Mouse (Mus musculus): Measurements from ENCODE around the gene Klf11. TPM values are rescaled to one million over a fixed set of nuclear protein-coding genes. Genes with fewer than 3 reads are reported as not detected.

The Klf11 gene
- polyA plus RNA-seq (2014; fragmentation: Nextera tagmentation; extraction: Ambion mirVana) = 15.8 and 17.0 TPM in 2 replicates

GRCm38 (mm10) chr12:24651063-24651557 is at the start of gene Klf11:
Gene Klf11, plus strand, starts transcription at chr12:24651274.
- ATAC-seq (ENCODE audit: low FRiP score) = peak; percentile 94
- DNase-seq (ENCODE audit: low spot score, missing footprints) = peak; percentile 100
- Histone ChIP-seq H3K4me1 (ENCODE audit: control insufficient read depth, insufficient read depth, low read length) (peaks cover 16% of the 10 kb centered on the region), H3K4me2 (peak within 1 kb of the TSS; percentile 60), H3K9me3 (ENCODE audit: control insufficient read depth, low read length) (no peaks in the 10 kb centered on the region), H3K9ac (ENCODE audit: low read length) (peak within 1 kb of the TSS; percentile 89), H3K27me3 (ENCODE audit: control insufficient read depth, insufficient read depth, low read length) (peaks cover 2% of the 10 kb centered on the region; the same call in 1 of the 2 replicates), H3K27ac (ENCODE audit: low read depth, low read length) (peak within 1 kb of the TSS; percentile 84), H3K36me3 (ENCODE audit: control insufficient read depth, insufficient read depth, low read length) (peaks cover 6% of the 10 kb centered on the region), H3K4me3 (ENCODE audit: low read depth, low read length) (peak within 1 kb of the TSS; percentile 83)
- WGBS = under 1% methylated on average over 53 of the region's 68 CpGs

- no peak overlapping the region for H3K9ac ChIP-seq (ENCODE audit: low read length)
- WGBS = 39% methylated on average over 2 of the region's 2 CpGs
Observed at GRCm38 (mm10) chr12:24603266-24603665, 47.8 kb upstream of the Klf11 start.

GRCm38 (mm10) chr12:24606166-24606565 is 44.9 kb upstream of the Klf11 start:
- no peak overlapping the region for H3K4me3 ChIP-seq (ENCODE audit: low read depth, low read length)
- no peak overlapping the region for H3K4me2 ChIP-seq
- no peak overlapping the region for H3K27ac ChIP-seq (ENCODE audit: low read depth, low read length)
- no peaks in the 10 kb centered on the region for H3K9me3 ChIP-seq (ENCODE audit: control insufficient read depth, low read length)
- no peaks in the 10 kb centered on the region for H3K36me3 ChIP-seq (ENCODE audit: control insufficient read depth, insufficient read depth, low read length)
- no peaks in the 10 kb centered on the region for H3K4me1 ChIP-seq (ENCODE audit: control insufficient read depth, insufficient read depth, low read length)
- no peaks in the 10 kb centered on the region for H3K27me3 ChIP-seq (ENCODE audit: control insufficient read depth, insufficient read depth, low read length)
- WGBS = 64% methylated on average over 10 of the region's 10 CpGs
- DNase-seq (ENCODE audit: low spot score, missing footprints) = no peak
- ATAC-seq (ENCODE audit: low FRiP score) = no peak
- no peak overlapping the region for H3K9ac ChIP-seq (ENCODE audit: low read length)

More at GRCm38 (mm10) chr12:24603266-24603665, 47.8 kb upstream of the Klf11 start:
- no peak overlapping the region for H3K4me2 ChIP-seq
- no peaks in the 10 kb centered on the region for H3K27me3 ChIP-seq (ENCODE audit: control insufficient read depth, insufficient read depth, low read length)
- peak; percentile 68; the same call in 1 of the 2 replicates for ATAC-seq (ENCODE audit: low FRiP score)
- peak; percentile 90 for DNase-seq (ENCODE audit: low spot score, missing footprints)
- no peak overlapping the region for H3K27ac ChIP-seq (ENCODE audit: low read depth, low read length)
- H3K36me3 ChIP-seq (ENCODE audit: control insufficient read depth, insufficient read depth, low read length) = no peaks in the 10 kb centered on the region
- H3K4me3 ChIP-seq (ENCODE audit: low read depth, low read length) = no peak overlapping the region
- H3K4me1 ChIP-seq (ENCODE audit: control insufficient read depth, insufficient read depth, low read length) = no peaks in the 10 kb centered on the region
- no peaks in the 10 kb centered on the region for H3K9me3 ChIP-seq (ENCODE audit: control insufficient read depth, low read length)

- Histone ChIP-seq H3K9me3 (ENCODE audit: control insufficient read depth, low read length) (no peaks in the 10 kb centered on the region), H3K9ac (ENCODE audit: low read length) (no peak overlapping the region), H3K4me1 (ENCODE audit: control insufficient read depth, insufficient read depth, low read length) (no peaks in the 10 kb centered on the region), H3K4me2 (no peak overlapping the region), H3K27ac (ENCODE audit: low read depth, low read length) (no peak overlapping the region), H3K4me3 (ENCODE audit: low read depth, low read length) (no peak overlapping the region), H3K36me3 (ENCODE audit: control insufficient read depth, insufficient read depth, low read length) (no peaks in the 10 kb centered on the region), H3K27me3 (ENCODE audit: control insufficient read depth, insufficient read depth, low read length) (no peaks in the 10 kb centered on the region)
- DNase-seq (ENCODE audit: low spot score, missing footprints) (no peak), ATAC-seq (ENCODE audit: low FRiP score) (no peak)
- 85% methylated on average over 6 of the region's 6 CpGs for WGBS
Observed at GRCm38 (mm10) chr12:24612591-24612990, 38.5 kb upstream of the Klf11 start.

GRCm38 (mm10) chr12:24614452-24615075 is 36.5 kb upstream of the Klf11 start:
- DNase-seq (ENCODE audit: low spot score, missing footprints) (peak; percentile 64), ATAC-seq (ENCODE audit: low FRiP score) (no peak)
- H3K27ac ChIP-seq (ENCODE audit: low read depth, low read length) = no peak overlapping the region
- no peak overlapping the region for H3K4me2 ChIP-seq
- H3K9me3 ChIP-seq (ENCODE audit: control insufficient read depth, low read length) = no peaks in the 10 kb centered on the region
- WGBS = 84% methylated on average over 17 of the region's 17 CpGs
- no peaks in the 10 kb centered on the region for H3K36me3 ChIP-seq (ENCODE audit: control insufficient read depth, insufficient read depth, low read length)
- H3K4me3 ChIP-seq (ENCODE audit: low read depth, low read length) = no peak overlapping the region
- no peaks in the 10 kb centered on the region for H3K27me3 ChIP-seq (ENCODE audit: control insufficient read depth, insufficient read depth, low read length)
- H3K9ac ChIP-seq (ENCODE audit: low read length) = no peak overlapping the region
- no peaks in the 10 kb centered on the region for H3K4me1 ChIP-seq (ENCODE audit: control insufficient read depth, insufficient read depth, low read length)

GRCm38 (mm10) chr12:24615140-24615539 is 35.9 kb upstream of the Klf11 start:
- H3K27ac ChIP-seq (ENCODE audit: low read depth, low read length) = no peak overlapping the region
- H3K9me3 ChIP-seq (ENCODE audit: control insufficient read depth, low read length) = no peaks in the 10 kb centered on the region
- no peak overlapping the region for H3K4me2 ChIP-seq
- DNase-seq (ENCODE audit: low spot score, missing footprints) = no peak
- H3K4me3 ChIP-seq (ENCODE audit: low read depth, low read length) = no peak overlapping the region
- no peaks in the 10 kb centered on the region for H3K27me3 ChIP-seq (ENCODE audit: control insufficient read depth, insufficient read depth, low read length)
- H3K36me3 ChIP-seq (ENCODE audit: control insufficient read depth, insufficient read depth, low read length) = no peaks in the 10 kb centered on the region
- no peak for ATAC-seq (ENCODE audit: low FRiP score)
- 82% methylated on average over 3 of the region's 3 CpGs for WGBS
- H3K9ac ChIP-seq (ENCODE audit: low read length) = no peak overlapping the region
- H3K4me1 ChIP-seq (ENCODE audit: control insufficient read depth, insufficient read depth, low read length) = no peaks in the 10 kb centered on the region

GRCm38 (mm10) chr12:24619436-24619835 is 31.6 kb upstream of the Klf11 start:
- H3K4me3 ChIP-seq (ENCODE audit: low read depth, low read length) = no peak overlapping the region
- no peak overlapping the region for H3K4me2 ChIP-seq
- no peak overlapping the region for H3K27ac ChIP-seq (ENCODE audit: low read depth, low read length)
- H3K27me3 ChIP-seq (ENCODE audit: control insufficient read depth, insufficient read depth, low read length) = no peaks in the 10 kb centered on the region
- 87% methylated on average over 4 of the region's 4 CpGs for WGBS
- peaks cover 7% of the 10 kb centered on the region for H3K4me1 ChIP-seq (ENCODE audit: control insufficient read depth, insufficient read depth, low read length)
- no peak for ATAC-seq (ENCODE audit: low FRiP score)
- H3K9ac ChIP-seq (ENCODE audit: low read length) = no peak overlapping the region
- H3K9me3 ChIP-seq (ENCODE audit: control insufficient read depth, low read length) = no peaks in the 10 kb centered on the region; the same call in 1 of the 2 replicates
- H3K36me3 ChIP-seq (ENCODE audit: control insufficient read depth, insufficient read depth, low read length) = no peaks in the 10 kb centered on the region
- DNase-seq (ENCODE audit: low spot score, missing footprints) = no peak

- DNase-seq (ENCODE audit: low spot score, missing footprints) (no peak), ATAC-seq (ENCODE audit: low FRiP score) (peak; percentile 78)
- 61% methylated on average over 12 of the region's 12 CpGs for WGBS
- Histone ChIP-seq H3K9ac (ENCODE audit: low read length) (no peak overlapping the region), H3K27me3 (ENCODE audit: control insufficient read depth, insufficient read depth, low read length) (no peaks in the 10 kb centered on the region), H3K27ac (ENCODE audit: low read depth, low read length) (no peak overlapping the region; the same call in 1 of the 2 replicates), H3K36me3 (ENCODE audit: control insufficient read depth, insufficient read depth, low read length) (no peaks in the 10 kb centered on the region), H3K4me3 (ENCODE audit: low read depth, low read length) (no peak overlapping the region), H3K4me2 (no peak overlapping the region), H3K9me3 (ENCODE audit: control insufficient read depth, low read length) (no peaks in the 10 kb centered on the region; the same call in 1 of the 2 replicates), H3K4me1 (ENCODE audit: control insufficient read depth, insufficient read depth, low read length) (peaks cover 7% of the 10 kb centered on the region)
Observed at GRCm38 (mm10) chr12:24623486-24624251, 27.4 kb upstream of the Klf11 start.

GRCm38 (mm10) chr12:24626401-24626800 is 24.7 kb upstream of the Klf11 start:
- WGBS = 94% methylated on average over 5 of the region's 5 CpGs
- H3K27me3 ChIP-seq (ENCODE audit: control insufficient read depth, insufficient read depth, low read length) = no peaks in the 10 kb centered on the region
- peaks cover 7% of the 10 kb centered on the region for H3K4me1 ChIP-seq (ENCODE audit: control insufficient read depth, insufficient read depth, low read length)
- no peak for ATAC-seq (ENCODE audit: low FRiP score)
- no peak overlapping the region for H3K4me2 ChIP-seq
- H3K4me3 ChIP-seq (ENCODE audit: low read depth, low read length) = no peak overlapping the region
- no peaks in the 10 kb centered on the region for H3K36me3 ChIP-seq (ENCODE audit: control insufficient read depth, insufficient read depth, low read length)
- no peaks in the 10 kb centered on the region; the same call in 1 of the 2 replicates for H3K9me3 ChIP-seq (ENCODE audit: control insufficient read depth, low read length)
- H3K27ac ChIP-seq (ENCODE audit: low read depth, low read length) = no peak overlapping the region
- DNase-seq (ENCODE audit: low spot score, missing footprints) = no peak
- H3K9ac ChIP-seq (ENCODE audit: low read length) = no peak overlapping the region
